Mouse (Mus musculus): Measurements from ENCODE around the gene Slc4a5. TPM values are rescaled to one million over a fixed set of nuclear protein-coding genes. Genes with fewer than 3 reads are reported as not detected.

Gene Slc4a5
- polyA plus RNA-seq, 1 experiment, result 11.4 TPM

DNA sequence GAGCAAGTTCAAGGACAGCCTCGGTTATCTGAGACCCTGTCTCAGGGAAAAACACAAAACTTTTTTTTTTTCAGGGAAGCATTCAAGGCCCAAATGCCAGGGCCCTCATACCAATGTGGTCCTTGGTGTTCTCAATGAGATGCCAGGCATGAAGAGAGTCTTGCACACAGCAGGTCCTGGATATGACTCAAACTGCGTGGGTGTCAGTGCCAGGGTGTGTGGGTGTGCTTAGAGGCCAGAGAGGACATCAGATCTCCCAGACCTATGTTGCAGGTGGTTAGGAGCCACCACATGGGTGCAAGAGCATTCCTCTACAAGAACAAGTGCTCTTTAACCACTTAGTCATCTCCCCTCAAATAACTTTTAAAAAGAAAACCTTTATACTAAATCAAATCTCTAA lies 81.7 kb downstream of the Slc4a5 start:
- peaks cover 10% of the 10 kb centered on the region for H3K36me3 ChIP-seq (ENCODE audit: control insufficient read depth, insufficient read depth, low read length)
- H3K4me3 ChIP-seq (ENCODE audit: low read depth, low read length), result no peak overlapping the region
- TF ChIP-seq POLR2A (IDR thresholded peaks at IDR 0.05; ENCODE audit: low read depth, low read length) (no peak), CTCF (IDR thresholded peaks at IDR 0.05; ENCODE audit: extremely low read depth, insufficient read length, insufficient replicate concordance, low read depth, low read length) (no peak)
- 35% methylated on average over 2 of the region's 2 CpGs for WGBS
- H3K4me1 ChIP-seq (ENCODE audit: control insufficient read depth, insufficient read depth, insufficient read length, low read length), result peaks cover 5% of the 10 kb centered on the region; the same call in 1 of the 2 replicates
- H3K27ac ChIP-seq (ENCODE audit: insufficient read depth, low read depth, low read length), result no peak overlapping the region
- no peaks in the 10 kb centered on the region for H3K27me3 ChIP-seq (ENCODE audit: control insufficient read depth, insufficient read depth, low read length)

DNA sequence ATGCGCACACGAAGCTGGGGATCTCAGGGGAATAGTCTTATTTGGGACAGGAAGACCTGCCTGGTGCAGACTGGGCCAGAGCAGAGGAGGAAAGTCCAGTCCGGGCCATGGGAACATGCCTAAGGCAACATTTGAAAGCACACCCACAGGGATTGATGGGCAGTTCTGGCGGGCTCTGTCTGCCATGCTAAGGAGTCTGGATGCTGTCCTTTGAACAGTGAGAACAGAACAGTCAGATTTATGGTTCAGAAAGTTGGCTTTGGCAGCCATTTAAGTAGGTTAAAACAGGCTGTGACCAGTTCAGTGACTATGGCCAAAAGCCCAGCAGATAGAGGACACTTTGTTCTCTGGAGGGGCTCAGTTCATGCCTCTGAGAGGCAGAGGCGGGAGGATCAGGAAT lies 82.6 kb downstream of the Slc4a5 start:
- H3K27ac ChIP-seq (ENCODE audit: insufficient read depth, low read depth, low read length), result no peak overlapping the region
- 83% methylated on average over 5 of the region's 5 CpGs for WGBS
- H3K27me3 ChIP-seq (ENCODE audit: control insufficient read depth, insufficient read depth, low read length), result no peaks in the 10 kb centered on the region
- H3K36me3 ChIP-seq (ENCODE audit: control insufficient read depth, insufficient read depth, low read length), result peaks cover 13% of the 10 kb centered on the region
- no peak overlapping the region for H3K4me3 ChIP-seq (ENCODE audit: low read depth, low read length)
- no peak for TF ChIP-seq POLR2A (IDR thresholded peaks at IDR 0.05; ENCODE audit: low read depth, low read length)
- TF ChIP-seq CTCF (IDR thresholded peaks at IDR 0.05; ENCODE audit: extremely low read depth, insufficient read length, insufficient replicate concordance, low read depth, low read length), result no peak
- H3K4me1 ChIP-seq (ENCODE audit: control insufficient read depth, insufficient read depth, insufficient read length, low read length), result peaks cover 5% of the 10 kb centered on the region; the same call in 1 of the 2 replicates

DNA sequence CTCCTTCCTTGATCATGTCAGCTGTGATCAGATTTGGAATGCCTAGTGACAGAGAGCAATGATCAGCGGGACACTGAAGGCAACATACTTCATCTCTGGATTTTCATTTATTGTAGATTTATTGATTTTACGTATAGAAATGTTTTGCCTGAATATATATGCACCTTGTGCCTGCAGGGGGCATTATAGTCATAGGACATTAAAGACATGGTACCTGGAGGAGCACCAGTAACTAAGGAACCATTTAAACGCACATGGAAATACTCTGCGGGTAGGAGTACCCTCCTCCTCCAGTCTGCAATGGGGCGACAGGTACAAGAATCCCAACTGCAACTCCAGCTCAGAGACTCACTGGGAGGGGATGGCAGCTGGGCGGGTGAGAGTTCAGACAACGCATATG lies 89.4 kb downstream of the Slc4a5 start:
- no peak overlapping the region for H3K27ac ChIP-seq (ENCODE audit: insufficient read depth, low read depth, low read length)
- TF ChIP-seq POLR2A (IDR thresholded peaks at IDR 0.05; ENCODE audit: low read depth, low read length), result no peak
- no peak for TF ChIP-seq CTCF (IDR thresholded peaks at IDR 0.05; ENCODE audit: extremely low read depth, insufficient read length, insufficient replicate concordance, low read depth, low read length)
- WGBS, result 84% methylated on average over 7 of the region's 7 CpGs
- peaks cover 5% of the 10 kb centered on the region; the same call in 1 of the 2 replicates for H3K4me1 ChIP-seq (ENCODE audit: control insufficient read depth, insufficient read depth, insufficient read length, low read length)
- no peak overlapping the region for H3K4me3 ChIP-seq (ENCODE audit: low read depth, low read length)
- peaks cover 15% of the 10 kb centered on the region for H3K36me3 ChIP-seq (ENCODE audit: control insufficient read depth, insufficient read depth, low read length)
- H3K27me3 ChIP-seq (ENCODE audit: control insufficient read depth, insufficient read depth, low read length), result no peaks in the 10 kb centered on the region

DNA sequence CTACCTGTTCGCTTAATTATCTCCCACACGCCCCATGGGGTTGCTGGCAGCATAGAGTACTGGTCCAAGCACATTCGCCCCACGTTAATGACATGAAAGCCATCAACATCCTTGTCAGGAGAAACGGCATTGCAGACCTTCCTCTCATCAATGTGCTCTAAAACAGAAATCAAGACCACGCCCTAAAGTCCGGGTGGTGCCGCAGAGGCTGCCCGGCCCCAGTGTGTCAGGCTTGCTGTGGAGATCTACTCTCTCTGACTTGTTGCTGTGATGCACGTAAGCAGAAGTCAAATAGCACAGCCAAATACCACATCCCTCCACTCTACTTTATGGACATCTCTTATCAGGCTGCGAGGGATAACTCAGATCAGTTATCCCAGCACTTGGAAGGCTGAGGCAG lies 91.6 kb downstream of the Slc4a5 start:
- Histone ChIP-seq H3K27me3 (ENCODE audit: control insufficient read depth, insufficient read depth, low read length) (no peaks in the 10 kb centered on the region), H3K27ac (ENCODE audit: insufficient read depth, low read depth, low read length) (no peak overlapping the region), H3K36me3 (ENCODE audit: control insufficient read depth, insufficient read depth, low read length) (peaks cover 5% of the 10 kb centered on the region), H3K4me3 (ENCODE audit: low read depth, low read length) (no peak overlapping the region), H3K4me1 (ENCODE audit: control insufficient read depth, insufficient read depth, insufficient read length, low read length) (peaks cover 5% of the 10 kb centered on the region; the same call in 1 of the 2 replicates)
- 78% methylated on average over 11 of the region's 11 CpGs for WGBS
- no peak for TF ChIP-seq CTCF (IDR thresholded peaks at IDR 0.05; ENCODE audit: extremely low read depth, insufficient read length, insufficient replicate concordance, low read depth, low read length)
- no peak for TF ChIP-seq POLR2A (IDR thresholded peaks at IDR 0.05; ENCODE audit: low read depth, low read length)

DNA sequence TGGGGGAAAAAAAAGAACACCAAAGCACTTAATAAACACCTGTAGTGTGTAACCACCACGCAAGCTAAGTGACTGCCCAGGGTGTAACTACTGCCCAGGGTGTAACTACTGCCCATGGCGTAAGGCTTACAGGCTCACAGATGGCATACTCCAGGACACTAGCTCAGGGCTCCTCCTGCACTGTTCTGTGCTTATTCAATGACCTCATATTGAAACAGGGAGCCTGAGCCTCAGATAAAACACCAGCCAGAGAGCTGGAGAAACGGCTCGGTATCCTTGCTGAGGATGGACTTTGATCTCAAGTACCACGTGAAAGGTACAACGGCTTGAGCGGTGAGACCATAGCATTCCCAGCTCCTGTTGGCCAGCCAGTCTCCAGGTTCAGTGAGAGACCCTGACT lies 92.4 kb downstream of the Slc4a5 start:
- 26% methylated on average over 7 of the region's 7 CpGs for WGBS
- peaks cover 1% of the 10 kb centered on the region for H3K36me3 ChIP-seq (ENCODE audit: control insufficient read depth, insufficient read depth, low read length)
- H3K4me1 ChIP-seq (ENCODE audit: control insufficient read depth, insufficient read depth, insufficient read length, low read length), result peaks cover 9% of the 10 kb centered on the region; the same call in 1 of the 2 replicates
- H3K27me3 ChIP-seq (ENCODE audit: control insufficient read depth, insufficient read depth, low read length), result no peaks in the 10 kb centered on the region
- peak overlapping the region; percentile 52 for H3K27ac ChIP-seq (ENCODE audit: insufficient read depth, low read depth, low read length)
- TF ChIP-seq CTCF (IDR thresholded peaks at IDR 0.05; ENCODE audit: extremely low read depth, insufficient read length, insufficient replicate concordance, low read depth, low read length) (no peak), POLR2A (IDR thresholded peaks at IDR 0.05; ENCODE audit: low read depth, low read length) (no peak)
- no peak overlapping the region for H3K4me3 ChIP-seq (ENCODE audit: low read depth, low read length)

DNA sequence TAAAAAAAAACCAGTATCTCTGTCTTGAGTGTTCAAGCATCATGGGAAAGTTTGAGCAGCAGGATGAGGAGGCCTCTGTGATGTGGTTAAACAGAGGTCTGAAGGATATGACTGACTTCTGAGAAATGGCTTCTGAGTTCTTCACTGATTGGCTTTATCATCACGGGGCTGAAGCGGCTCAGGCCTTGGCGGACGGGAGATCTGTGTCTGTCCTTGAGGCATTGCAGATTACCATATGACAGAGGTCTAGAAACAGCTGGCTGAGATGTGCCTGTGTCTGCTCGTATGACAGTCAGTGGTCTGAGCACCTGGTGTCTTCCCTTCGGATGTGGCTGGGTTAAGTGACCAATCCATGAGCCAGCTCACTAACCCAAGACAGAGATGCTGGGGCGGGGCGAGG lies 92.9 kb downstream of the Slc4a5 start:
- Histone ChIP-seq H3K27ac (ENCODE audit: insufficient read depth, low read depth, low read length) (peak overlapping the region; percentile 52; the same call in 1 of the 2 replicates), H3K4me3 (ENCODE audit: low read depth, low read length) (no peak overlapping the region), H3K36me3 (ENCODE audit: control insufficient read depth, insufficient read depth, low read length) (peaks cover 1% of the 10 kb centered on the region), H3K4me1 (ENCODE audit: control insufficient read depth, insufficient read depth, insufficient read length, low read length) (peaks cover 10% of the 10 kb centered on the region; the same call in 1 of the 2 replicates), H3K27me3 (ENCODE audit: control insufficient read depth, insufficient read depth, low read length) (no peaks in the 10 kb centered on the region)
- TF ChIP-seq POLR2A (IDR thresholded peaks at IDR 0.05; ENCODE audit: low read depth, low read length), result no peak
- TF ChIP-seq CTCF (IDR thresholded peaks at IDR 0.05; ENCODE audit: extremely low read depth, insufficient read length, insufficient replicate concordance, low read depth, low read length), result no peak
- 83% methylated on average over 8 of the region's 8 CpGs for WGBS

DNA sequence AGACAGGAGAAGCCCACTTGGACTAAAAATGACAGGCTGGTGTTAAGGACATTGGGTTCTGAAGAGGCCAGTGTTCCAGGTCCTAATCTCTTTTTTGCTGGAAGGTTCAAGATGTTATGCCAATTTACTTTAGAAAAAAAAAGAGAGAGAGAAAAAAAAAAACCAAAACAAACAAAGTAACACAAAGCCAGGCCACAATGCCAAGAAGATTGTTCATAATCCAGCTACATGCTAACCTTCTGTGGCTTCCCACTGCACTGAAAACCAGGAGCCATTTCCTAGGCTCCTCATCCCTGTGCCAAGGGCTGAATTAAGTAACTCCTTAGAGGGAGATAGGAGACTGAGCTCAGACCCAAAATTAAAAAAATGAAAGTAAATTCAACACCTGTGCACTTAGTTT lies 95.7 kb downstream of the Slc4a5 start:
- Histone ChIP-seq H3K27me3 (ENCODE audit: control insufficient read depth, insufficient read depth, low read length) (no peaks in the 10 kb centered on the region), H3K4me3 (ENCODE audit: low read depth, low read length) (no peak overlapping the region), H3K36me3 (ENCODE audit: control insufficient read depth, insufficient read depth, low read length) (no peaks in the 10 kb centered on the region), H3K27ac (ENCODE audit: insufficient read depth, low read depth, low read length) (no peak overlapping the region), H3K4me1 (ENCODE audit: control insufficient read depth, insufficient read depth, insufficient read length, low read length) (peaks cover 10% of the 10 kb centered on the region; the same call in 1 of the 2 replicates)
- no peak for TF ChIP-seq CTCF (IDR thresholded peaks at IDR 0.05; ENCODE audit: extremely low read depth, insufficient read length, insufficient replicate concordance, low read depth, low read length)
- TF ChIP-seq POLR2A (IDR thresholded peaks at IDR 0.05; ENCODE audit: low read depth, low read length), result no peak
